Mouse (Mus musculus): ENCODE data around the gene Slc12a9. TPM values are rescaled to one million over a fixed set of nuclear protein-coding genes. Genes with fewer than 3 reads are reported as not detected.

The Slc12a9 gene
- polyA plus RNA-seq, 1 experiment: 34.0 TPM

- no peak for DNase-seq (ENCODE audit: low read depth)
- no peak for TF ChIP-seq CTCF (IDR thresholded peaks at IDR 0.05; ENCODE audit: borderline replicate concordance, extremely low read depth, insufficient read depth, insufficient read length)
- TF ChIP-seq POLR2A (IDR thresholded peaks at IDR 0.05; ENCODE audit: borderline replicate concordance, extremely low read depth, insufficient read depth, insufficient read length, poor library complexity, severe bottlenecking): no peak
Observed at GRCm38 (mm10) chr5:137294744-137295093, 38.7 kb downstream of the Slc12a9 start.

GRCm38 (mm10) chr5:137293839-137294743, 39.3 kb downstream of the Slc12a9 start, which contains the start of gene Ufsp1:
TSS of gene Ufsp1 (plus strand) at chr5:137294629.
- no peak for TF ChIP-seq POLR2A (IDR thresholded peaks at IDR 0.05; ENCODE audit: borderline replicate concordance, extremely low read depth, insufficient read depth, insufficient read length, poor library complexity, severe bottlenecking)
- no peak for TF ChIP-seq CTCF (IDR thresholded peaks at IDR 0.05; ENCODE audit: borderline replicate concordance, extremely low read depth, insufficient read depth, insufficient read length)
- peak; percentile 98 for DNase-seq (ENCODE audit: low read depth)

- peak; percentile 70 for DNase-seq (ENCODE audit: low read depth)
- peak; percentile 23; the same call in 1 of the 2 replicates for TF ChIP-seq CTCF (IDR thresholded peaks at IDR 0.05; ENCODE audit: borderline replicate concordance, extremely low read depth, insufficient read depth, insufficient read length)
- no peak for TF ChIP-seq POLR2A (IDR thresholded peaks at IDR 0.05; ENCODE audit: borderline replicate concordance, extremely low read depth, insufficient read depth, insufficient read length, poor library complexity, severe bottlenecking)
Observed at GRCm38 (mm10) chr5:137293282-137293681, 40.1 kb downstream of the Slc12a9 start.

- DNase-seq (ENCODE audit: low read depth): no peak
- TF ChIP-seq CTCF (IDR thresholded peaks at IDR 0.05; ENCODE audit: borderline replicate concordance, extremely low read depth, insufficient read depth, insufficient read length) (no peak), POLR2A (IDR thresholded peaks at IDR 0.05; ENCODE audit: borderline replicate concordance, extremely low read depth, insufficient read depth, insufficient read length, poor library complexity, severe bottlenecking) (no peak)
Observed at GRCm38 (mm10) chr5:137291381-137291926, 41.9 kb downstream of the Slc12a9 start.

GRCm38 (mm10) chr5:137290677-137291076, 42.7 kb downstream of the Slc12a9 start:
- TF ChIP-seq CTCF (IDR thresholded peaks at IDR 0.05; ENCODE audit: borderline replicate concordance, extremely low read depth, insufficient read depth, insufficient read length) (peak; percentile 40), POLR2A (IDR thresholded peaks at IDR 0.05; ENCODE audit: borderline replicate concordance, extremely low read depth, insufficient read depth, insufficient read length, poor library complexity, severe bottlenecking) (no peak)
- DNase-seq (ENCODE audit: low read depth): peak; percentile 40

- DNase-seq (ENCODE audit: low read depth): no peak
- no peak for TF ChIP-seq POLR2A (IDR thresholded peaks at IDR 0.05; ENCODE audit: borderline replicate concordance, extremely low read depth, insufficient read depth, insufficient read length, poor library complexity, severe bottlenecking)
- TF ChIP-seq CTCF (IDR thresholded peaks at IDR 0.05; ENCODE audit: borderline replicate concordance, extremely low read depth, insufficient read depth, insufficient read length): no peak
Observed at GRCm38 (mm10) chr5:137289591-137290365, 43.6 kb downstream of the Slc12a9 start.

- TF ChIP-seq POLR2A (IDR thresholded peaks at IDR 0.05; ENCODE audit: borderline replicate concordance, extremely low read depth, insufficient read depth, insufficient read length, poor library complexity, severe bottlenecking) (no peak), CTCF (IDR thresholded peaks at IDR 0.05; ENCODE audit: borderline replicate concordance, extremely low read depth, insufficient read depth, insufficient read length) (peak; percentile 60; the same call in 1 of the 2 replicates)
- DNase-seq (ENCODE audit: low read depth): peak; percentile 65
Observed at GRCm38 (mm10) chr5:137288999-137289470, 44.4 kb downstream of the Slc12a9 start.

- no peak for TF ChIP-seq CTCF (IDR thresholded peaks at IDR 0.05; ENCODE audit: borderline replicate concordance, extremely low read depth, insufficient read depth, insufficient read length)
- TF ChIP-seq POLR2A (IDR thresholded peaks at IDR 0.05; ENCODE audit: borderline replicate concordance, extremely low read depth, insufficient read depth, insufficient read length, poor library complexity, severe bottlenecking): no peak
- DNase-seq (ENCODE audit: low read depth): peak; percentile 32
Observed at GRCm38 (mm10) chr5:137287953-137288743, 45.2 kb downstream of the Slc12a9 start.

GRCm38 (mm10) chr5:137287032-137287952, 46.1 kb downstream of the Slc12a9 start, which contains the start of gene Ache:
TSS of gene Ache (plus strand) at chr5:137287519.
- DNase-seq (ENCODE audit: low read depth): peak; percentile 74
- TF ChIP-seq POLR2A (IDR thresholded peaks at IDR 0.05; ENCODE audit: borderline replicate concordance, extremely low read depth, insufficient read depth, insufficient read length, poor library complexity, severe bottlenecking) (no peak), CTCF (IDR thresholded peaks at IDR 0.05; ENCODE audit: borderline replicate concordance, extremely low read depth, insufficient read depth, insufficient read length) (no peak)
